Mouse (Mus musculus): ENCODE results near the gene Dennd1b.

The Dennd1b gene

GRCm38 (mm10) chr1:138963161-138963867 lies at the start of gene Dennd1b:
Gene Dennd1b (plus strand): TSS chr1:138963435.
- in situ Hi-C loops (cut with MboI; ENCODE audit: low pct_unique_long_range_greater_than_20kb in 1 of 2, low sequenced_read_pairs in 2 of 2, unreplicated experiment in 1 of 2), result no loop called here

GRCm38 (mm10) chr1:138915596-138915995 lies 47.6 kb upstream of the Dennd1b start:
- in situ Hi-C loops (cut with MboI; ENCODE audit: low pct_unique_long_range_greater_than_20kb in 1 of 2, low sequenced_read_pairs in 2 of 2, unreplicated experiment in 1 of 2), result no loop called here

- in situ Hi-C loops (cut with MboI; ENCODE audit: low pct_unique_long_range_greater_than_20kb in 1 of 2, low sequenced_read_pairs in 2 of 2, unreplicated experiment in 1 of 2), result no loop called here
These were observed 43.6 kb upstream of the Dennd1b start for GRCm38 (mm10) chr1:138919601-138920000.

GRCm38 (mm10) chr1:138920082-138920481 lies 43.2 kb upstream of the Dennd1b start:
- in situ Hi-C loops (cut with MboI; ENCODE audit: low pct_unique_long_range_greater_than_20kb in 1 of 2, low sequenced_read_pairs in 2 of 2, unreplicated experiment in 1 of 2), result no loop called here

GRCm38 (mm10) chr1:138920799-138921198 lies 42.4 kb upstream of the Dennd1b start:
- in situ Hi-C loops (cut with MboI; ENCODE audit: low pct_unique_long_range_greater_than_20kb in 1 of 2, low sequenced_read_pairs in 2 of 2, unreplicated experiment in 1 of 2), result no loop called here

- in situ Hi-C loops (cut with MboI; ENCODE audit: low pct_unique_long_range_greater_than_20kb in 1 of 2, low sequenced_read_pairs in 2 of 2, unreplicated experiment in 1 of 2), result no loop called here
These were observed 40.3 kb upstream of the Dennd1b start for GRCm38 (mm10) chr1:138922886-138923285.

GRCm38 (mm10) chr1:138924282-138924681 lies 39.0 kb upstream of the Dennd1b start:
- in situ Hi-C loops (cut with MboI; ENCODE audit: low pct_unique_long_range_greater_than_20kb in 1 of 2, low sequenced_read_pairs in 2 of 2, unreplicated experiment in 1 of 2), result no loop called here

GRCm38 (mm10) chr1:138928671-138929483 lies 34.4 kb upstream of the Dennd1b start:
- in situ Hi-C loops (cut with MboI; ENCODE audit: low pct_unique_long_range_greater_than_20kb in 1 of 2, low sequenced_read_pairs in 2 of 2, unreplicated experiment in 1 of 2), result no loop called here

GRCm38 (mm10) chr1:138929985-138930384 lies 33.2 kb upstream of the Dennd1b start:
- in situ Hi-C loops (cut with MboI; ENCODE audit: low pct_unique_long_range_greater_than_20kb in 1 of 2, low sequenced_read_pairs in 2 of 2, unreplicated experiment in 1 of 2), result no loop called here

- in situ Hi-C loops (cut with MboI; ENCODE audit: low pct_unique_long_range_greater_than_20kb in 1 of 2, low sequenced_read_pairs in 2 of 2, unreplicated experiment in 1 of 2), result no loop called here
These were observed 32.4 kb upstream of the Dennd1b start for GRCm38 (mm10) chr1:138930856-138931255.

- in situ Hi-C loops (cut with MboI; ENCODE audit: low pct_unique_long_range_greater_than_20kb in 1 of 2, low sequenced_read_pairs in 2 of 2, unreplicated experiment in 1 of 2), result no loop called here
These were observed 27.1 kb upstream of the Dennd1b start for GRCm38 (mm10) chr1:138936169-138936568.

- in situ Hi-C loops (cut with MboI; ENCODE audit: low pct_unique_long_range_greater_than_20kb in 1 of 2, low sequenced_read_pairs in 2 of 2, unreplicated experiment in 1 of 2), result no loop called here
These were observed 25.4 kb upstream of the Dennd1b start for GRCm38 (mm10) chr1:138937686-138938370.

GRCm38 (mm10) chr1:138939579-138940139 lies 23.6 kb upstream of the Dennd1b start:
- in situ Hi-C loops (cut with MboI; ENCODE audit: low pct_unique_long_range_greater_than_20kb in 1 of 2, low sequenced_read_pairs in 2 of 2, unreplicated experiment in 1 of 2), result no loop called here

GRCm38 (mm10) chr1:138940407-138940806 lies 22.8 kb upstream of the Dennd1b start:
- in situ Hi-C loops (cut with MboI; ENCODE audit: low pct_unique_long_range_greater_than_20kb in 1 of 2, low sequenced_read_pairs in 2 of 2, unreplicated experiment in 1 of 2), result no loop called here

- in situ Hi-C loops (cut with MboI; ENCODE audit: low pct_unique_long_range_greater_than_20kb in 1 of 2, low sequenced_read_pairs in 2 of 2, unreplicated experiment in 1 of 2), result no loop called here
These were observed 11.1 kb upstream of the Dennd1b start for GRCm38 (mm10) chr1:138952173-138952572.

- in situ Hi-C loops (cut with MboI; ENCODE audit: low pct_unique_long_range_greater_than_20kb in 1 of 2, low sequenced_read_pairs in 2 of 2, unreplicated experiment in 1 of 2), result no loop called here
These were observed 8.3 kb upstream of the Dennd1b start for GRCm38 (mm10) chr1:138954978-138955377.

- in situ Hi-C loops (cut with MboI; ENCODE audit: low pct_unique_long_range_greater_than_20kb in 1 of 2, low sequenced_read_pairs in 2 of 2, unreplicated experiment in 1 of 2), result no loop called here
These were observed 7.8 kb upstream of the Dennd1b start for GRCm38 (mm10) chr1:138955455-138955854.

- in situ Hi-C loops (cut with MboI; ENCODE audit: low pct_unique_long_range_greater_than_20kb in 1 of 2, low sequenced_read_pairs in 2 of 2, unreplicated experiment in 1 of 2), result no loop called here
These were observed 6.7 kb upstream of the Dennd1b start for GRCm38 (mm10) chr1:138956511-138956910.

- in situ Hi-C loops (cut with MboI; ENCODE audit: low pct_unique_long_range_greater_than_20kb in 1 of 2, low sequenced_read_pairs in 2 of 2, unreplicated experiment in 1 of 2), result no loop called here
These were observed 6.1 kb upstream of the Dennd1b start for GRCm38 (mm10) chr1:138957111-138957510.
